Mouse (Mus musculus) thymus, adult 2 months (tissue): ENCODE measurements at regions not wholly inside any gene's neighbourhood (a gene's known extent, or its start where the extent isn't known, plus 50 kb on each side); places are given as distances from the start of the nearest gene placed in this dataset.

Source experiments
- CTCF ChIP-seq: fragments of 200-500 bp; IDR thresholded peaks from 2 replicates; pipeline ENCODE4 v1.5.1; 2012; ENCODE audit warnings: mild to moderate bottlenecking, control low read depth, low read length, moderate library complexity, borderline replicate concordance; ENCODE audit not compliant: control insufficient read depth, poor library complexity, insufficient read depth; ENCODE audit errors: extremely low read depth
- POLR2A ChIP-seq: fragments of 200-500 bp; IDR thresholded peaks from 2 replicates; pipeline ENCODE4 v1.6.1; 2012; ENCODE audit warnings: mild to moderate bottlenecking, low read length, control low read depth, moderate library complexity; ENCODE audit not compliant: control insufficient read depth, poor library complexity, insufficient read depth; ENCODE audit errors: extremely low read depth

- TF ChIP-seq POLR2A = no peak
- no peak for TF ChIP-seq CTCF
Measured at GRCm38 (mm10) chr13:39266024-39266423, 305.3 kb upstream of the Slc35b3 start.
